Mouse (Mus musculus) ZHBTc4 (cell line): Measurements from ENCODE around the gene C1rb.
"Not testable (repeated sequence)": the region's sequence is repeated elsewhere in the genome, so short reads cannot be mapped to it uniquely, and the experiment has no call there.

Source experiments
- DNase-seq: peaks from one replicate; pipeline ENCODE4 v3.0.0-alpha.2; 2011; ENCODE audit warnings: low read depth, low spot score

Gene C1rb

DNA sequence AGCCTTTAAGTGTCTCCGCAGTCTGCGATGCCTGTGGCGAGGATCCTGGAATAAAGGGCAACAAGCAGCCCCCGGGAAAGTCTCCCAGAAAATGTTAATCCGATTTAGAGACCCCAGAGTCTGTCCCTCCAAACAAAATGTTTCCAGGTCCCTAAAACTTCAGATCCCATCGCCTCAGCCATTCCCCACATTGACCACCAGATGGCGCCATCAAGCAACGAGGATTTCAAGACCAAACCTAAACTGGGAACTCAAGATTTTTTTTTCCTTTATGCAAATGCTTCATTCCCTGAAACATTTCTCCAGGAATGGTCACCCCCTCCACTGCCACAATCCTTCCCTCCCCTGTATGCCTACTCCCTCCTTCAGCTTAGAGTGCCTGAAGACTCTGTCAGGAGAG is at the start of gene C1rb:
C1rb (plus strand) TSS at position 269 of the 400 bp plus-strand sequence.
- DNase-seq: peak; percentile 77

DNA sequence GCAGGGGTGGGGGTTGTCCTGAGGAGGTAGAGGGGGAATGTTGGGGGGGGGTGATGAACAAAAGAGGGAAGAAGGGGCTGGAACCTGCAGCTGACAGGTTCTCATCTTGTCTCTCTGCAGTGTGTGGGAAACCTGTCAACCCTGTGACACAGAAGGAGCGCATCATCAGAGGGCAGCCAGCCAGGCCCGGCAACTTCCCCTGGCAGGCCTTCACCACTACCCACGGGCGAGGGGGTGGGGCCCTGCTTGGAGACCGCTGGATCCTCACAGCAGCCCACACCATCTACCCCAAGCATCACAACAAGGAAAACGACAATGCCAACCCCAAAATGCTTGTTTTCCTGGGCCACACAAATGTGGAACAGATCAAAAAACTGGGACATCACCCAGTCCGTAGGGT is 48.0 kb upstream of the C1rb start:
- not testable (repeated sequence) for DNase-seq

DNA sequence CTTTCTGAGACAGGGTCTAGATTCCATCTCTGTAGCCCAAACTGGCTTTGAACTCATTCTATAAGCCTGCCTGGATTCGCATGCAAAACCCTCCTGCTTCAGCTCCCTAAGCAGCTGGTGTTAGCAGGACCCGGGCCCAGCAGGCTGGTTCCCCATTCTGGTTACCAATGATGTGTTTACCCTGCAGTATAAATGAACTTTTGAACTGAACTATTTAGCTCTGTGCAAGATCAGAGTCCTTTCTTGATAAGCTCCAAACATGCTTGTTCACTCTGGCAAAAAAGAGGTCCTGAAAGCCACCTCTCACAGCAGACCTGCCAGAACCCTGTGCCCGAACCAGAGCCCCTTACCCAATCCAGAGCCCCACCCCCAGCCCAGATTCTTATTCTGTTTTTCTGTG is 42.2 kb upstream of the C1rb start:
- DNase-seq: no peak

DNA sequence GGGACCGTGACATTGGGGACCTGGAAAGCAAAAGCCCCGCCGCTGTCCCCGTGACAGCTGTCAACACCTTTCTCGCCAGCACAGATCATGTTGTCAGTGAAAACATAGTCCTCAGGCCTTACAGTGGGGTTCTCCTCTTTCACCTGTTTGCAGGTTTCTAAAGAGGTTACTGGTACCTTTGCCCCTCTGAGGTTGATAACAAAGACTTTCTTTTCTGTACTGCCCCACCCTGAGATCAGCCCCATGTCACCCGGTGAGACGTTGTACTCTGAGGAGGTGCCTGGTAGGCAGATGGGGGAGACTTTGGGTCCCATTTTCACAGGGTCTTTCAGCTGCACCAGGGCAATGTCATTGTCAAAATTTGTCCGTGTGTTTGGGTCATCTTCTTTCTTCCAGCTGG is 39.0 kb upstream of the C1rb start:
- DNase-seq: no peak

DNA sequence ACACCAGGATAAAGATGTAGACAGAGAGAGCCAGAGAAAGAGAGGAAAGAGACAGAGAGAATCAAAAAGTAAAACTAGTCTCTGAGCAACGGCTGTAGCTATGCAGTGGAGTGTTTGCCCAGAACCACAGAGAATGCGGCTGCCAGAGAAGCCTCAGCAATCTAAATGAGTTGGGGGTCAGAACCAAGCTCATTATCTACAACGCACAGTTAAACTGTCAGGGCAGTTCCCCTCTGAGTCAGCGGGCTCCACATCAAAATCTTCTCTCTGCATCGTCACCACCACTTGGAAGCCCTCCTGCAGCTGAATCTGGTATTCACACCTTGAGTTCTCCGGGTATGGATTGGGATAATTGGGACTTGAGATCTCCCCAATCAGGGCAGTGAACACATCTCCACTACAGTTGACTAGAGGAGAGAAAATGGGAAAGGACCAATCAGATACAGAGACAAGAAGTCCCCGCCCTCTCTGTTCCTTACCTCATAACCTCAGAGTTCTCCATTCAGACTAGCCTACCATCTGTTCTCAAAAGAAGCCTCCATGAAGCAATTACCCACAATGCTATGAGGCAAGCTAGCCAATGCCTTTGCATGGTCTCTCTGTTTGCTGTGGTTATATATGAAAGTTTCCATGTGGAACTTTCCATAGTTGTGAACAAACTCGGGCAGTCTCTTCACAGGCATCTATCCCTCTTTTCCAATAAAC is 33.8 kb upstream of the C1rb start:
- not testable (repeated sequence) for DNase-seq

DNA sequence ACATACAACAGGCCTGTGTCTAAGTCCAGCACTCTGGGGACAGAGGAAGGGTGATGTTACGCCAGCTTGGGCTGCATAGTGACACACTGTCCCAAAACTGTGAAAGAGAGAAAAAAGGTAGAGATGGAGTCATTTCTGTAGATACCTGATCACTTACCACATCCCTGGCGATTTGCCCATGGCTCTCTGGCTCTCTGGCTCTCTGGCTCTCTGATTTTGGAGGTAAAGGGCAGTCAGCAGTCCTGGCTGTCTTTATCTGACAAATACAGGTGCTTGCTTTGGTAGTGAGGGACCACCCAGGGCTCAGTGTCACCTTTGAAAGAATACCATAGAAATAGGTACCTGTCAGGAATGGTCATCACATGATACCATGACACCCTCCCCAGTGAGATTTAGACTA is 28.9 kb upstream of the C1rb start:
- not testable (repeated sequence) for DNase-seq

DNA sequence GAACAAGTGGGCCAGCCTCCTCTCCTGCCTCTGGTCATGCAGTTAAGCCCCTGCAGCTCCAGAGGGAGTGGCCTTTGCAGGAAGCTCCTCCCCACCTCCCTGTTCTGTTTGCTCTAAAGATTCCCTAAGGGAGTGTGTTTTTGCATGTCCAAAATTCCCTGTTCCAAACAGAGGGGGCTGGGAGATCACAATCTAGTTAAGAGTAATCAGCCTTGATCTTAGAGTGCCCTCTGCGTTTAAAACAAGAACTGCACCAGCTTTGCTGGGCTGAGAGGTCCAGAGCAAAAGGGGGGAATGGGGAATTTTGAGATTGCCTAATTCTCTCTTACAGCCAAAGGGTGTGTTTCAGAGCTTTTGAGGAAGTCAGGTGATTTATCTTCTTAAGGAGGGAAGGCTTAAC is 27.8 kb upstream of the C1rb start, which contains the start of gene C1s1:
C1s1 (minus strand) TSS at position 76 of the 400 bp plus-strand sequence.
- DNase-seq: peak; percentile 84

DNA sequence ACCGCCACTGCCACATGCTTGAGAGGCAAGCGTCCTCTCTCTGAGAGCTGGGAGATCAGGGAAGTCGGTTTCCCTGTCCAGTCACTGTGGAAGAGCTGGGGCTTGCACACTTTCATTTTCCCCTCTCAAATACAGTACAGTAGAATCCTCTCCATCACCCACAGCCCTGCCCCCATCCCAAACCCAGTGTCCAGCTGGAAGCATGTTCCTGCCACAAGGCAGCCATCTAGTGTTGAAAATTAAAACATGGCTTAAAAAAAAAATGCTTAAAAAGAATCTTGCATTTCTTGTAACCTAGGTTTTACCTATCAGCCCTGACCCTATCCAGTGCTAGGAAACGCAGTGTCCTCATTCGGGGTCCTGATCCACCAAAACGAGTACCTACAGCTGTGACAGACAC is 25.6 kb upstream of the C1rb start:
- no peak for DNase-seq

DNA sequence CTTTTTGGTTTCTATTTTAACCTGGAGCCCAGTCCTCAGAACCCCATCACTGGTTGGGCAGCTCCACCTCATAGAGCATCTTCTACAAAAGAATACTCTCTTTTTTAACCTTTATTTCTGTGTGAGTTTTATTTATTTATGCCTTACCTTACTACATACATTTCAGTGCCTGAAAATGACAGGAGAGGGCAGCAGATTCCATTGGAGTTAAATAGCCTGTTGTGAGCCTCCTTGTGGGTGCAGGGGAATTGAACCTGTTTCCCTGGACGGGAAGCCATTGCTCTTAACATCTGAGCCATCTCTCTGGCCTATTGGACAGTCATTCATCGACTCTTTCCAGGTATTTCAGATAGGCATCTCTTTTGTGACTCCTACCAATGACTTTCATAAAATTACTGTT is 24.7 kb upstream of the C1rb start:
- no peak for DNase-seq

DNA sequence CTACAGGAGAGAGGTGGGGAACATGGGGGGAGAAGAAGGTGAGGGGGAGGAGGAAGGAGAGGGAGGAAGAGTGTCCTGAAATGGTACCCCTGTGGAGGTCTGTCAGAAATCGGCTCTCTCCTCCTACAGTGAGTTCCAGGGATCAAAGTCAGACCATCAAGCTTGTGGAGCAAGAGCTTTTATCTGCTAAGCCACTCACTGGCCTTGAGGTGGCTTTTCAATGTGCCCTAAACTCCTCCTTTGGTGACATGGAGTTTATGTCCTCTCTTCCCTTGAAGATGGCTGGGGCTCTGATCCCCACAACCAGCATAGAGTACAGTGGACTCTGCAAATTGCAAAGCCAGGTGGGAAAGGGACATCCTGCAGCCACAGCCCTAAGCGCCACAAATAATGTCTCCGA is 22.1 kb upstream of the C1rb start:
- DNase-seq: not testable (repeated sequence)

DNA sequence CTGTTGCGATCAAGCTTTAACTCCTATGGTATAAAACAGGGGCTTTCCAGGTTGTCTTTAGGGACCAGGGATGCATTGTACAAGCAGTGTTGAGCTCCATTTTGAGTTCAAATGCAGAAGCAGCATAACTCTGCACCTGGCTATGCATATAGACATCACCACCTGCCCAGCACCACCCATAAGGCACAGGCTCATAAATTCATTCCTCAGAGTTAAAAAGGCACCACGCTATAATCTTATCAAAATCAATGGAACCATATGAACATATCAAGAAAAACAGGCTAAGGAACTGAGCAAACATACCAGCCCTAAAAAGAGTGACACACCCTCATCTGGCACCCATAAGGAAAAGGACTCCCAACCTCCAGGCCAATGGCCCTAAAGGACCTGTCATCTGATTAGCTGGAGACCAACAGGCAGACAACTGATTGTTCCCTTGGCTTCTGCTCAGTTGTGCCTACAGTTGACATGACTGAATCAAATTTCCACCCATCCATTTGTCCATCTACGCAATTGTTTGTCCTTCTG is 21.0 kb upstream of the C1rb start:
- DNase-seq: no peak

DNA sequence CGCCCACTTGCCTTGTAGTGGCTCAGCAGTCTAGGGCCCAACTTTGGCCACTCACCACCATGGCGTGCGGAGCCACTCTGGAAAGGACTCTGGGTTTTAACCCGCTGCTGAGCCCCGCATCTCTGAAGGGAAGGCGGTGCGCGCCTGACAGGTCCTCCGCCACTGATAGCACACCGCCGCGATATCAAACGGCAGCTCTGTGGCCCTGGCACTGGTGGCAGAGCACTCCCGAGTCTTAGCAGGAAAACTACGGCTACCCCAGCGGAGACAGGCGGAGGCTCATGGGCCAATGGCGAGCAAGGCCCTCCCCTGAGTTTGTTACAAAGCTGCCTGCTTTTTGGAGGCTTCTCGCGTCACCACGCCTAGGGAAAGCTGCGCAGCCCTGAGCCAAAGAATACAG is 17.3 kb upstream of the C1rb start:
- peak; percentile 88 for DNase-seq

DNA sequence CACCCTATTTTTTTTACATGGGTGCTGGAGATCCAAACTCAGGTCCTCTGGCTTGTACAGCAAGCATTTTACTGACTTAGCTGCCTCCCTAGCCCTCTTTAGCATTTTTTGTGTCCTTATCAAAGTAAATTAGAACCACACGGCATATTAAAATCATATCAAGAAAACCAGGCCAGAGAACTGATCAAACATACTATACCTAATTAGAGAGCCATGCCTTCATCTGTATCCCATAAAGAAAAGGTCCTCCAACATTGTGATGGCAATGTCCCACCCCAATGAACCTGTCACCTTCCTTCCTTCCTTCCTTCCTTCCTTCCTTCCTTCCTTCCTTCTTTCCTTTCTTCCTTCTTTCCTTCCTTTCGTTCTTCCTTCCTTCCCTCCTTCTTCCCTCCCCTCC is 14.1 kb upstream of the C1rb start:
- DNase-seq: not testable (repeated sequence)

DNA sequence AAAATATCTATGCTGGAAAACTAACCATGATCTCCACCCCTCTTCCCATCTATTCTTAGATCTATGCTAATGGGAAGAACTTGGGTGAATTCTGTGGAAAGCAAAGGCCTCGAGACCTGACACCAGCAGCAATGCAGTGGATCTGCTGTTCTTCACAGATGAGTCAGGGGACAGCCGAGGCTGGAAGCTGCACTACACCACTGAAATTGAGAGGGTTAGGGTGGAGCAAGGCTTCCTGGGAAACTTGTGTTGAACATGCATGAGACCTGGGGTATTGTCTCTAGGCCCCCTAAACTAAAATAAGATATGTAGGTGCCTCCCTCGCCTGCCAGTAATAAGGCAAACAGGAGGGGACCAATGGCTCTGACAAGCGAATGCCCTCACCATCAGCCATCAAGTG is 8.9 kb upstream of the C1rb start:
- not testable (repeated sequence) for DNase-seq

DNA sequence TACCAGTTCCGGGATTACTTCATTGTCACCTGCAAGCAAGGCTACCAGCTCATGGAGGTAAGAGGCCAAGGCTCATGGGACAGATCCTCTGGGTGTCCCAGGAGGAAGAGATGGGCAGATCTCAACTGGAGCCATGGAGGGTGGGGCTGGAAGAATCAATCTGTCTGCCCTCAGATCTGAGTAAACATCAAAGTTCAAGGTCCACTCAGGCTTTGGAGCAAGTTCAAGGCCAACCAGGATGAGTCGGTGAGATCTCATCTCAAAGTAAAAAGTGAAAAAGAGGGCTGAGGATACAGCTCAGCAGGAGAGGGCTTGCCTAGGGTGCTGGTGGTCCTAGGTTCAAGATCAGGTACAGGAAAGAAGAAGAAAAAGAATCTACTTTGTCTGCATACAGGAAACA is 8.5 kb upstream of the C1rb start:
- not testable (repeated sequence) for DNase-seq

DNA sequence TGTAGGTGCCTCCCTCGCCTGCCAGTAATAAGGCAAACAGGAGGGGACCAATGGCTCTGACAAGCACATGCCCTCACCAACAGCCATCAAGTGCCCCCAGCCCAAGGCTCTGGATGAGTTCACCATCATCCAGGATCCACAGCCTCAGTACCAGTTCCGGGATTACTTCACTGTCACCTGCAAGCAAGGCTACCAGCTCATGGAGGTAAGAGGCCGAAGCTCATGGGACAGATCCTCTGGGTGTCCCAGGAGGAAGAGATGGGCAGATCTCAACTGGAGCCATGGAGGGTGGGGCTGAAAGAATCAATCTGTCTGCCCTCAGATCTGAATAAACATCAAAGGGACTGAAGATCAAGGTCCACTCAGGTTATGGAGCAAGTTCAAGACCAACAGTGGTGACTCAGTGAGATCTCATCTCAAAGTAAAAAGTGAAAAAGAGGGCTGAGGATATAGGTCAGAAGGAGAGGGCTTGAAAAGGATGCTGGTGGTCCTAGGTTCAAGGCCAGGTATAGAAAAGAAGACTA is 5.1 kb downstream of the C1rb start:
- DNase-seq: not testable (repeated sequence)

DNA sequence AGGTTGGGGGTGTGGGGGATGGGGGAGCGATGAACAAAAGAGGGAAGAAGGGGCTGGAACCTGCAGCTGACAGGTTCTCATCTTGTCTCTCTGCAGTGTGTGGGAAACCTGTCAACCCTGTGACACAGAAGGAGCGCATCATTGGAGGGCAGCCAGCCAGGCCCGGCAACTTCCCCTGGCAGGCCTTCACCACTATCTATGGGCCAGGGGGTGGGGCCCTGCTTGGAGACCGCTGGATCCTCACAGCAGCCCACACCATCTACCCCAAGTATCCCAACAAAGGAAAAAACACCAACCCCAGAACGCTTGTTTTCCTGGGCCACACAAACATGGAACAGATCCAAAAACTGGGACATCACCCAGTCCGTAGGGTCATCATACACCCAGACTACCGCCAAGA is 10.1 kb downstream of the C1rb start:
- not testable (repeated sequence) for DNase-seq

DNA sequence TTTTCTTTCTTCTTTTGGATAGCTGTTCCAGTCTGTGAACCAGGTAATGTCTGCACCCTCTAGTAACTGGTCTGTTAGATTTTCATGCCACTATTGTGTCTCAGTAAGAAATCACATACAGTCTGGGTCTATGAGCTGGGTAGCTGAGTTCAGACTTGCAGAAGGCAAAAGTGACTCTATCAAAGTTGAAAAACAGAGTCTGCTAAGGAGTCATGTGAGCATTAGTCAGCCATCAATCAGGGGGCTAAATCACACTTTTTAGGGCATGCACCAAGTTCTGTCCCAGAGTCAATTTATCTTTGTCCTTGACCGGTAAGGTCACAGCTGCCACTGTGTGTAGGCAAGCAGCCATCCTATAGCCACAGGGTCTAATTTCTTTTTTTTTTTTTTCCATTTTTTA is 12.1 kb downstream of the C1rb start:
- DNase-seq: no peak

DNA sequence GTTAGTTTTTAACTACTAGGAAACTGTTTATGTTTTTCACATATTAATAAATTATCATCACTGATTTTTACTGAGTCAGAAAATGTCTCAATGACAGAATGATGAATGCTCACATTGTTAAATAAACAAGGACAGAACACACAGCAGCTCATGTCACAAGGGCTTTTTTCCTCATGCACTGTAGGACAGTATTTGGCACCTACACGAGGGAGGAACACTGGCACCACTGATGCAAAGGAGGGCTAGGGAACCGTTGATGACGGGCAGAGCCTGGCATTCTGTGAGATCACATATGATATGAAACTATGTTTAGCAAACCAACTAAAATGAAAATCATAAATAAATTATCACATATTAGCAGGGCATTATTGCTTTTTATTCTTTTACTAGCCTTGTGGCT is 14.8 kb downstream of the C1rb start:
- no peak for DNase-seq

DNA sequence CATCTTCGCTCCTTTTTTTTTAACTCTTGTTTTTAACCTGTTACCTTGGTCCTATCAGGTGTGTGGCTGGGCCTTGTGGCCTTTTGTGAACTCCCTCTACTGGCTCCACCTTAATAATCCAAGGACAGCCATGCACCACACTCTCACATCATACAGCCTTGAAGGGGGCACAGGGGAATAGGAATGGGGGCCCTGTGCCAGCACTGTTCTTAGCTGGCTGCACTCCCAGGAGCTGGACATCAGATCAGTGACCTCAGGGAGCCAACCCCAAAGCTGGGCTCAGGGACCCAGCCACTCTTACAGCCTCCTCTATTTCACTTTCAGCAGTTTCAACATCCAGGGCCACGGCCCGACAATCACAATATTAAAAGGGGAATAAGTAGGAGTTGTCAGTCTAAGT is 15.7 kb downstream of the C1rb start:
- DNase-seq: no peak

DNA sequence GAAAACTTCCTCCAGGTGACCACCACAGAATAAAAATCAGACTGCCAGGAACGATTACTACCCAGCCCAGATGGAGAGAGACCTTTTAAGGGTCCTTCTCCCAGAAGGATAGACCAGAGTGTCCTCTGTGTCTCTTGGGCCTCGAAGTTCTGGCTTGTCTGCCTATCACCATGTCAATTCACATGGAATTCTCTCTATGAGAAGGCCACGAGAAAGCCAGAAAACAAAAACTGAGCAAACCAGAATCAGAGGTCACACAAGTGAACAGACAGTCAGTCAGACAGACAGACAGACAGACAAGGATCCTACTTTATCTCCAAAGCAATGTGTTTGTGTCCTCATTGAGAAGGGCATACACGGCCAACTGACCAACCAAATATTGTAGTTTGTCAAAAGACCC is 16.2 kb downstream of the C1rb start:
- no peak for DNase-seq

DNA sequence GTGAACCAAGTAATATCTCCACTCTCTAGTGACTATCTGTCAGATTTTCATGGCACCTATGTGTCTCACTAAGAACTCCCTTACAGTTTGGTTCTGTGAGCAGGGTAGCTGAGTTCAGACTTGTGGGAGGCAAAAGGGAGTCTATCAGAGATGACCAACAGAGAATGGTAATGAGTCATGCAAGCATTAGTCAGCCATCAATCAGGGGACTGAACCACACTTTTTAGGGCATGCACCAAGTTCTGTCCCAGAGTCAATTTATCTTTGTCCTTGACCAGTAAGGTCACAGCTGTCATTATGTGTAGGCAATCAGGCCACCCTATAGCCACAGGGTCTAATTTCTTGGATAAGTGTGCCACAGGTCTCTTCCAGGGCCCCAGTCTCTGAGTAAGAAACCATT is 18.7 kb downstream of the C1rb start:
- no peak for DNase-seq

DNA sequence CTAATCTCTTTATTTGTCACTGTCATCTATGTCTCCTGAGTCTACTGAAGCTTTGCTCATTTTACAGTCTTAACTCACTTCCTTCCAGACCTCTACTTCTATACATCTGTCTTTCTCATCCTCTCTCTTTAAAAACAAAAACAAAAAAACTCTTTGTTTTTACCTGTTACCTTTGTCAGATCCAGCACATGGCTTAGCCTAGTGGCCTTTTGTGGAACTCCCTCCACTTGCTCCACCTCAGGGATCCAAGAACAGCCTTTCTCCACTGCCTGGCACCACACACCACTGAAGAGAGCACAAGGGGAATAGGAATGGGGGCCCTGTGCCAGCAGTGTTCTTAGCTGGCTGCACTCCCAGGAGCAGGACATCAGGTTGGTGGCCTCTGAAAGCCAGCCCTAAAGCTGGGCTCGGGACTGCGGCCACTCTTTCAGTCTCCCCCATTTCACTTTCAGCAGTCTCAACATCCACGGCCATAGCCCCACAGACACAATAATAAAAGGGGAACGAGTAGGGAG is 22.1 kb downstream of the C1rb start:
- DNase-seq: peak; percentile 25
